Mouse (Mus musculus) frontal cortex, postnatal 10 days (tissue): ENCODE measurements around the gene Crmp1.

Experiments used
- DNase-seq, 2 experiments: peaks; one replicate each; pipeline ENCODE4 v3.0.0; 2022; ENCODE audit warnings: low spot score in 2 of 2, mixed read lengths in 1 of 2

The Crmp1 gene

DNA sequence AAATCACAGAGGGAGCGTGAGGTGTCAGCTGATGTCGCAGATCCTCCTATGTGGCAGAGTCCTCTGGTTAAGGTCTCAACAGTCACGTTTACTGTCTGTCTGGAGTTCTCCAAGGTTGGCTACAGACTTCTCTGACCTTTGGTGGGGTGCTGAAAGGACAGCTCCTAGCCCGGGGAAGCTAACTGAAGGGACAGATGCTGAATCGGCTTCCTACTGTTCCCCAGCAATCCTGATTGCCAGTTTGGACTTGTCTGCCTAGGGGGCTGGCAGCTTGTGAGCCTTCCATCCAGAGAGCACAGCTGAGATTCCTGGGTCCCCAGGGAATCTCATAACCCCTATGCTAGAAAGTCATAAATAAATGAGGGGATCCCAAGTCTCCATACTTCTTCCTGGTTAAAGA lies 1.2 kb upstream of the Crmp1 start:
- DNase-seq = no peak

DNA sequence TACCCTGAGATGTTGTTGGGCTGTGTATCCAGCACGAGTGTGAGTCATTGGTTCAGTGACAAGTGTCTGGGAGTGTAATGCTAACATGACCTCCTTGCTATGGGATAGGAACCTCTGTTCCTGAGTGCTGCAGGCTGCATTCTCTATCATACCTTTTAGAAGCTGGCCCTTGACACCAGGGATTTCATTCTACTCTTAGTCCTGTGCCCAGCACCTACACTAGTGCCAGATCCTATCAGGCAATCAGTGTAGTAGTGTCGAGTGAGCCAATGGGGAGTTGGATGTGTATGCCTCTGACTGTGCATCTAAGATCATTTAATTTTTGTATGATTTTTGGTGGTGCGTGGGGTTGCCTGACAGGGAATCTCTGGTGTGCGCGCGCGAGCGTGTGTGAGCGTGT lies 516 bp upstream of the Crmp1 start:
- DNase-seq = no peak

DNA sequence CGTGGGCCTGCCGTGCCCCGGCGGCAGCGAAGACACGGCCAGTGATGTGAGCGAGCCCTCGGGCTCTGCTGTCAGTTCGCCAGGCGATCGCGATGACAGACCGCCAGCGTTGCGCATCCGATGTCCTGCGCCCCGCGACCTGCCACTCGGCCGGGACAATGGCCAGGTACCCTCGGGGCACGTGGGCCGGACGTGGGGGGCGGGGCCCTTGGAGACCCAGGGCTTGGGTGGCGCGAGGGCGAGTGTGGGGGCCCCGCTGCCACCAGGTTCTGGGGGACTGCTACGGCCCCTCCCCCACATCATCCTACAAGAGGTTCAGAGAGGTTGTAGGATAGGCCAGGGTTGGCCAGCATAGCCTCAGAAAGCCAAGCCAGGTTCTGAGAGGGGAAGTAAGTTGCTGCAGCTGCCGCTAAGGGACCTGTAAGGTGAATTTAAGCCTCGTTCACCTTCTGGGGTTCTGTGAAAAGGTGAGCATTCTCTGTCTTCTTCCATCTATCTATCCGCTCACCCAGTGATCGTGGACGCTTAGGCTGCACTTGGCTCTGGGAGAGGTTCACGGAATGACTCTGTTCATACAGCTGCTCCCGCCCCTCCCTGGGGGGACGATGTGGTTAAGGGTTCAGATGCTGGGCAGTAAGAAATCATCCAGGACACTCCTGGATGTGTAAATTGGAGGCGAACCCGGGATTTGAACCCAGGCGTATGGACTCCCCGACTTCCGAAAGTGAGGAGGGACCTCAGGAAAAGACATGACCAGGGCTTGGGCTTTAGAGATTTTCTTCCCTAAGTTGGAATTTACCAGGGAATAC lies 824 bp downstream of the Crmp1 start:
- DNase-seq = peak; percentile 44 to 52

DNA sequence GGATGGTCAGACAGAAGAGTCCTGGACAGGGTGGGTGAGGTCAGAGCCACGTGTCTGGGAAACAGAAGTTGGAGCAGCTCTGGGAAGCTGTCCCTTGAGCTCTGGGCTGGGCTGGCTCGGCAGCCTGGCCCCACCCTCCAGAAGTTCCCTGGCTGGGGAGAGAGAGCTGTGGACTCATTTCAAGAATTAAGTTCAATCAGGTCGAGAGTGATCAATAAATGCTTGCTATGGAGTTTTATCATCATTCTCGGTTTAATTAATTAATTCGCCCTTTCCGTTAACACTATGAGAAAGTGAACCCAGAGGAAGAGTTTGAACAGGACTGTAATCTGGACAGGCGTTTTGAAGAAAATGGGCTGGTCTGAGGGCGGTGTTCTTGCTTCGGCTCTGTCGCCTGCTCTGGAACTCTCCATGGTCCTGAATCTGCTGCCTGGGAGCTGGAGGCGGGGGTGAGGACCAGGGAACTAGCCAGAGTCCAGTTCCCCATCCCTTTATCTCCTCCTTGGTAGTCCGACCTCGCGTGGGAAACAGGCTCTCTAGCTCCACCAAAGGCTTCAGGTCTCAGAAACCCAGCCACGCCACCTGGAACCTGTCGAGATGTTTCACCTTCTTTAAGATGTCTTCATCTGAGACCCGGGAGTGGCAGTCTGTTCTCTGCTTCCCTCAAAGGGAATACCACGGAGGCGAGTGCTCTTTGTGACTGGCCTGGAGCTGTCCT lies 1.6 kb downstream of the Crmp1 start:
- DNase-seq = peak in 1 of 2 experiments; percentile 52

DNA sequence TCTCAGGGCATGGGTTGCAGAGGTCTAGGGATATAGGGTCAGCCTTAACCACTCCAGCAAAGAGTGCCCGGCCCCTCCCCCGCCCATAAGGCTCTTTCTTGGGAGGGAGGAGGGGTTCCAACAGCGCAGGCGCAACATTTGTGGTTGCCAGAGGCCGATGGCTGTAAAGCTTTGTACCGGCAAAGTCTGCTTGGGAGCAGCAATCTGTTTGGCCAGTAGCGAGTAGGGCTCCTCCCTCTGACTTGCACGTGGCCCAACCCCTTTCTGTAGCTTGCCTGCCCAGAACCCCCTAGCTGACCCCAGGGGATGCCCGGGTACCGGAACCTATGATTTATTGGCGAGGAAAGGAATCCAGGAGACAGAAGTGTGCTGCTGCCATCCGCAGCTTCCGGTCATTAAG lies 2.4 kb downstream of the Crmp1 start:
- peak; percentile 64 to 65 for DNase-seq

DNA sequence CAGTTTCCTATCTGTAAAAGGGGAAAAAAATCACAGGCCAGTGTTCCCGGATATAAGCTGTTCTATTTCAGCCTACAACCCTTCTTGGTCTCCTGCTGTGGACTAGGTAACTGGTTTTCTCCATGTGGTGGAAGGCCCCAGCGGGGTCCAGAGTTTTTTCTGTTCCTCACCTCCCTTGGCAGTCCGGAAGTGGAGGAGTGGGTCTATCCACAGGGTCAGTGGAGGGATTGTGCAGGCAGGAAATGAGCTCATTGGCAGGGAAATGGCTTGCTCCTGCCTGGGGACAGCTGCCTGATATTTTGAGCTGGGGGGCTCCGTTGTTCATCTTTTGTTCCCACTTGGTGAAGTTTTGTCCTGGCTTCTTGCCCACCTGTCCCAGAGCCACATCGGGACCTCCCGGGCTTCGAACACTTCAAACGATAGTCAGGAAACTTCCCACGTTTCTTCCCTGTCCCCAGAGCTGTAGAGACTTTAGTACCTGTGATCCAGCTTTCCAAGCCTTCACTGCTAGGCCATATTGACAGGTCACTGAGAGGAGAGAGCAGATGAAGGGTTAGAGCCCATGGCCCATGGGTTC lies 3.0 kb downstream of the Crmp1 start:
- DNase-seq = no peak

DNA sequence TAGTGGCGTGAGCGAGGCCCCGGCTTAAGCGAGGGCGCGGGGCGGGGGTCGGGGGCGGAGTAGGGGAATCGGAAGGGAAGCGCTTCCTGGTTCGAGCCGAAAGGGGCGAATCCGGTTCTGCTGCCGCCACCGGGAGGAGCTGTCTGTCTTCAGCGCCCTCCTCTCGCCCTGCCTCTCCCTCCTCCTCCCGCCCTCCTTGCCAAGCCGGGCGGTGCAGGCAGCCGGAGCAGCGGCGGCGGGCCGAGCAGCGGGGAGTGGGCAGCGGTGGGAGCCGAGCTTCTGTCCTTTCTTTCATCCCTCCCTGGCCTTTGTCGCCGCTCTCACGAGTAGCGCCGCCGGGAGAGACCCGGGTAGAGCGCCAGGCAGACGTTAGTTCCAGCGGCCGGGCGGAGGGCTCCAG lies 3.9 kb downstream of the Crmp1 start:
- peak; percentile 76 to 84 for DNase-seq

DNA sequence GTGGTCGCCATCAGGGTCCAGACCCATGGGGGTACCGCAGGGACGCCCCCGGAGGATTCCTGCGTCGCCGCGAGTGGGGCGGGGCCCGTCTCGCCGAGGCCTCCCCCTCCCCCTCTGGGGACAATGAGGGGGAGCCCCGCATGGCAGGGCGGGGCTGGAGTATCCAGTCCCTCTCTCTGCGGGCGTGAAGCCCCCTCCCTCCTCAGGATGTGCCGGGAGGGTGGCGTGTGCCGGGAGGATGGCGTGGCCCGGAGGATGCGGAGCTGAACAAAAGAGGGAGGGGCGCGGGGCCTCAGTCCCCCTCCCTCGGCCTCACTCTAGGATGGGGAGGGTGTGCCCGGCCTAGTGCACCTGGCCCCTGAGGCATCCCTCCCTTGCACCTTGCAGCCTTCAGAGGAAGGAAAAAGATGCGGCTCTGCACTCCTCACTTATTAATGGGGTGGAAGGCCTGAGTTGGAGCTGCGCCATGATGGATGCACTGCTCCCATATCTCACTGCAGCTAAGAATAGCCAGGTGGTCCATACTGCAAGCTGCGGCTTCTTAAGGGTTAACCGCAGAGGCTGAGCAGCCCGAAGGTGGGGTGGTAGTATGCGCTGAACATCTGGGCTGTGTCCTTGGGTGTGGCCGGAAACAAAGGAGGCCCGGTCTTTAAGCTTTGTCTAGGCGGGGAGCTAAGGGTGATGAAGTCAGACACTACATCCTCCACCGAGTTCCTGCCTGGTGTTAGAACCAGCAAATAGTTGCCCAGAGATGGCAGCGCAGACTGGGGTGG lies 4.6 kb downstream of the Crmp1 start:
- peak; percentile 48 to 62 for DNase-seq

DNA sequence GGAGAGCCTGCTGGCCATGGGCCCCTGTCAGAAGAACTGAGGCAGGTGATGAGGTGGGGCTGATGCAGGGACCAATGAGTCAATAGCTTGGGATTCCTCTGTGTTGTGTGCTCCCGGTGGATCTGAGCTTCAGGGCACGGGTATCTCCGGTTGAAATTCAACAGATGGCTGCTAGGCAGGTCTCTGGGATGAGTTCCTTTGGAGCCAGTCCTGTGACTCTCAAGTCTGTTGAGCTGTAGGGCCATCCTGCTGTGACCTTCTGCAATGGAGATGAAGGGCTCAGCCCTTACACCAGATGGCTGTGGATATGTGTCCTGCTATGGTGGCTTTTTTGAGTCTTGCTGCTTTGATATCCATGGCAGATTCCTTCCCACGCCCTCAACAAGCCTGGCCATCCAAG lies 5.7 kb downstream of the Crmp1 start:
- no peak for DNase-seq

DNA sequence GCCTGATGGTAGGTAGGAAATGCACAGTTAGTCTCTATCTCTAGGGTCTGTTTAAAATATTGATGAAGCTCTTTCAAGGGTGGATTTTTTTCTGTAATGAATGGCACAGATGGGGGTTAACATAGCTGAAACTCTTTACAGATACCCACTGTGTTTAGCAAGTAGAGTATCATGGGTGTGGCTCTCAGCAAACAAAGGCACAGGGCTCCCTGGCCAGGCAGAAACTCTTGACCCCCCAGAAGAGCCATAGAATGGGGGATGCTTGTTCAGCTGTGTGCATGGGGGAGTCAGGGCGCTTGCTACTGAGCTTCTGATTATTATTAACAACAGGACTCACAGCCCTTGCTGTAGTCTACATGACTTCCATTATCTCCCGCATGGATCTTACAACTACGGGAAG lies 7.1 kb downstream of the Crmp1 start:
- no peak for DNase-seq

DNA sequence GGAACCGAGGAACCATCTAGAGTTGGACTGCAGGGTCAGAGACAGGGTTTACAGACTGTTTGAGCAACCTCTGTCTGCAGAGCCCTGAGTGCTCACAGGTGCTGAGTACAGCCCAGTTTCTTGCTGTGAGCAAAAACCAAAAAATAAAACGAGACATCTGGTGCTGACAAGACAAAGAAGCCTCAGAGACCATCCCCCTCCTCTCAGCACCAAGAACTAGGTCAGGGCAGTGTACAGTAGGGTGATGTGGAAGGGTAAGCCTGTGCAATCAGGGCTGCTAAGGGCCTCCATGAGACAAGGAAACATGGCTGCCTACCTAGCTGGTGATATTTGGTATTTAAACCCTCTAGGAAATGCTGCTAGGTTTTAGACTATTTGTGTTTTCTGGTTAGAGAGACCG lies 9.9 kb downstream of the Crmp1 start:
- no peak for DNase-seq

DNA sequence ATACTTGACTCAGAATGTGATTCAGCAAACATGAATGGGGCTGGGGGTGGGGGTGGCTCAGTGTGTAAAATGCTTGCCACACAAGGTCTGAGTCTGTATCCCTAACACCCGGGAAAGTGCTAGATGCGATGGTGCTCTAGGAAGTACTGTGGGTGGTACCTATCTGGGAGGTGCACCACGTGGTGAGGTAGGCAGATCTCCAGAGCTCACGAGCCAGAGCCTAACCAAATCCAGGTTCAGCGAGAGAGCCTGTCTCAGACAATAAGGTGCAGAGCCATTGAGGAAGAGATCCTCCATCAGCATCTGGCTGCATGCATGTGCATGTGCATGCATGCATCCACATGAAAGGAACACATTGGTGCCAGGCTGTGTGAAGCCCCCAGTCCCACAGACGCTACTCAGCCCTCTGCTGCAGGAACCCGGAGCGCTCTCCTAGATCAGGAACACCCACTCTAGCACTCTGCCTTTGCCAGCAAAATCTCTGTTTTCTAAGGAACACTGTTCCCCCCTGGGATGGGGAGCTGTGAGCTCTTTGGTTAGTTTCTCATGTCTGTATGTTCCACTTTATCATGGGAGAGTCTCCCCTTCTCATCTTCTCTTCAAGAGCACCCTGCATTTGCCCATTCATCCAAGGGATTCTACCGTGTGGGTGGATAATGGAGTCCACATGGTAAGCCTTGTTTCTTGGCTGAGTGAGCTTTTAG lies 10.5 kb downstream of the Crmp1 start:
- no peak for DNase-seq

DNA sequence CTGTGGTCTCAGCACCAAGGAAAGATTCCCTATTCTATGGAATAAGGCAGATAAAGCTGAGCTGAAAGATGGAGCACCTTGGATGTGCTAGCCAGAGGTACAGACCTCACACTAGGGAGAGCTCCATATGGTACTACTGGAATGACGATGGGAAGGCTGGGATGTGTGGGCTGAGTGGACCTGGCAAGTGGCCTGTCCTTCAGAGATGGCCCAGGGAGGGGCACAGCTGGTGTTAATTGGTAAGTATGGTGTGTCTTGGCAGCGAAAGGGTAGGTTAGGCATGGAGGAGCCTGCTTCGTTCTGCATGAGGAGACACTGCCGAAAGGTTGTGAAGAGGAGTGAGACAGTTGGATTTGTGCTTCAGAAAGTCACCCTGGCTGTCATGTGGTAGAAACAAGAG lies 12.8 kb downstream of the Crmp1 start:
- DNase-seq = no peak

DNA sequence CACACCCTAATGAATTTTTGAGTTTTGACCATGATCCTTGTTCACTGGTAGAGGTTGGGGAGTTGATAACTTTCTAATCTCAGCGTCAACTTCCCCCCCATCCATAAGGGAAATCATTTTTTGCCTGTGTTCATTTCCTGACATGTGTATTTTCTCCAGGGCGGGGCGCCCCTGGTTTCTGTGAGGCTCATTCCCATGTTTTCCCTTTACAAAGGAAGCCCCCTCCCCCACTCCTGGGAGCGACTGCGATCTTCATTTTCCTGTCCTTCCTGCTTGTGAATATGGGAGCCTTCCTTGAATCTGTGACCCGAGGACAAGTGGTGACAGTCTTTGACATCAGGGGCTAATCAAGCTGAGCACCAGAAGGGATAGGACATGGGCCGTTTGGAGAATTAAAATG lies 15.1 kb downstream of the Crmp1 start:
- DNase-seq = no peak

DNA sequence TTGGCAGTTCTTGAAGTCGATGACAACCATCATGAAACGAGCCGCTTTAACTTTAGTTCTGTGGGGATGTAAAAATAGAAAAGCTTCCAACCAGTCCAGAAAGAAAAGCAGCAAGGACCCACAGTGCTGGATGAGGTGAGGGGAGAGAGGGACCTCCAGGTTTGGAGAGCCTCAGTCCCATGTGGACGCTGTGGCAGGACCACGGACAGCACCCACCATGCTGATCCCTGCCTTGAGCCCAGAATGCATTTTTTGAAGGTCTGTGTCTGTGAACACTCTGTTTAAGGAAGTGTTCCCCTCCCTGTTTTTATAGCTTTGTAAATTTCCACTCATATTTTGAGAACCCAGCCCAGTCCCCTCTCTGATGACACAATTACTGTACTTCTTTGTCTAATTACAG lies 15.5 kb downstream of the Crmp1 start:
- DNase-seq = no peak

DNA sequence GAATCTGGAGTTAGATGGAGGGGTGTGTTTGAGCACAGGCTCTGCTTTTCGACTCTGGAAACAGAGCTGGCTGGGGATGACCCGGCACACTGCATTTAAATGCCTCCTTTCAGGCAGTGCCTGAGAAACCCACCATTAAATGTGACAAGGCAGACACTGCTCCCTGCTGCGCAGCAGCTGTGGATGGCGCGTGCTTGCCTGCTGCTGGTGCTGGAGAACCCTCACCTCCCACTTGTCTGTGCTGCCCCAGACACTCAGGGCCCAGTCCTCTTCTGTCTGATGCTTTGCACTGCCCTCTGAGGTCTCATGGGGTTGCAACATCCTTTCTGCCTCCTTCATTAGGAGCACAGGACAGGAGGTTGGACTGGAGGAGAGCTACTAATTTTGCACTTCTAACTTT lies 20.0 kb downstream of the Crmp1 start:
- DNase-seq = no peak

DNA sequence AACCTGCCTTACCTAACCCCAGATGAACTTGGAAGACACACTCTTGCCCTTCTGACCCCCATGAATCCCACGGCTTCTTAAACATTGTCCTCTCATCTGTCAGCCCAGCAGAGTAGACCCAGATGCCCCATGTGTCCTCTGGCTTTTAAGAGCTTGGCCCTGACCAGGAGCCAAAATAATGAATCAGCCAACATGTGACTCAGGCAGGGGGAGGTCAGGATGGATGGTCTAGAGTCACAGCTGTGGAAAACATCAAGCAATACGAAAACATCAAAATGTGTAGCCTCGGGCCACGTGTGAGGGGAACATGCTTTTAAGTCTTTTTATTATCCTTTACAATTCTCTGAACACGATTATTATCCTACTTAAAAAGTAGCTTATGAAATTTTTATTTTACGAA lies 22.1 kb downstream of the Crmp1 start:
- no peak for DNase-seq

DNA sequence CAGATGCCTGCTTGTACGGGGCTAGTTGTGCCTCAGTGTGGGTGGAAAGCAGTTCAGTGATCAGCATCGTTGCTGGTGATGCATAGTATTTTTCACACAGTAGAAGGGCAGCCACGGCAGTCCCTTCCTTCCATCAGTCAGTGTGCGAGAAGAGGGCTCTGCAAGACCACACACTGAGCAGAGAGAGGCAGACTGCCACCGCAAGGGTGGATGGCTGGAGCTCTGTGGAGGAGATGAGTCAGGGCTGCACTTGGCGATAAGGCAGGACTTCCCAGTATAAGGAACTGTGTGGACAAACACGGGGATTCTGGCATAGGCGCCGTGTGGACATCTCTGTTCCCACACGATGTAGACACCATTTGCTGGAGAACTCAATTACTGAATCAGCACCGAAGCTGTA lies 39.3 kb downstream of the Crmp1 start:
- DNase-seq = no peak

DNA sequence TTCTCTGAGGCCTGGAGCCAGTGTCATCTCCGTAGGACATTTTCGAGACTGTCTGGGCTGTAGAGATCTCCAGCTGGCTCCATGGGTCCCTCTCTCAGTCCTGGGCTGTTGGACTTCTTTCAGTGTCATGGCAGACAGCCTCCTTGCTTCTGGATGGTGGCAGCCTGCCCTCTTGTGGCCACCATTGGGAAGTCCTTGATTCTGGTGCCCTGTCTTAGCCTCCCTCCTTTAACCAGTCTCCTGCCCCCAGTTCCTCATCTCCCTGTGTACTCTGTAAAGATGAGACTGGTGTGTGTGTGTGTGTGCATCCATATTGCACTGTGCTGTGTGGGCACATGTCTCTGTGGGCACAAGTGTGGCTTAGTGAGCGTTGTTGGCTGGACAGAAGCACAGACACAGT lies 46.6 kb downstream of the Crmp1 start:
- peak in 1 of 2 experiments; percentile 46 for DNase-seq

DNA sequence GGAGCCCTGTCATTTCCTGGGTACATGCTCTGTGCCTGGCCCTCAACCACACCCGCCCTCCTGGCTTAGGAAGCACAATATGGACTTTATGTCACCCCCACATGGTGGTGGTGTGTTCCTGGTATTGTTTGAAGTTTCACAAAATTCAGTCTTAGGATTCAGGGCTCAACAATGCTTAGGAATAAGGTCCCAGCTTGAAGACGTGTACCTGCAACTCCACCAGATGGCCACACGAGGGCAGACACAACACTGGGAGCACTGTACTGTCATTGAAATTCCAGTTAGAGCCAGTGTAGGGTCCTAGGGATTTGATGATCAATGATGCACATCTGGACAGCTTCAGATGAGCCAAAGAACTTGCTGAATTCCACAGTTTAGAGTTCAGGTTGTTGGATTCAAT lies 47.5 kb downstream of the Crmp1 start:
- no peak for DNase-seq

DNA sequence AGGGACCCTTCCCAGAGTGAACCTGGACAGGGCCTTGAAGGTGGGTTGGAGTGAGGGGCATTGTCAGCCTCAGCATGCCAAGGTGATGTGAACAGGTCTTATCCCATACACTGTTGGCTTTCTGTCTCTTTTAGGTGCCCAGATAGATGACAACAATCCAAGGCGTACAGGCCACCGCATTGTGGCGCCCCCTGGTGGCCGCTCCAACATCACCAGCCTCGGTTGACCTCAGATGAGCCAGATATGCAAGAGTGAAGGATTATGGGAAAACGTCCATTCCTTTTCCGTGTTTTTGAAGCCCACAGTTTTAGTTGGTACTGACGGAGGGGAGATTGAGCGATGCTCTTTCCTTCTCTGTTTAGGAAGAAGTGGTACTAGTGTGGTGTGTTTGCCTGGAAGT lies 49.2 kb downstream of the Crmp1 start:
- peak in 1 of 2 experiments; percentile 39 for DNase-seq

DNA sequence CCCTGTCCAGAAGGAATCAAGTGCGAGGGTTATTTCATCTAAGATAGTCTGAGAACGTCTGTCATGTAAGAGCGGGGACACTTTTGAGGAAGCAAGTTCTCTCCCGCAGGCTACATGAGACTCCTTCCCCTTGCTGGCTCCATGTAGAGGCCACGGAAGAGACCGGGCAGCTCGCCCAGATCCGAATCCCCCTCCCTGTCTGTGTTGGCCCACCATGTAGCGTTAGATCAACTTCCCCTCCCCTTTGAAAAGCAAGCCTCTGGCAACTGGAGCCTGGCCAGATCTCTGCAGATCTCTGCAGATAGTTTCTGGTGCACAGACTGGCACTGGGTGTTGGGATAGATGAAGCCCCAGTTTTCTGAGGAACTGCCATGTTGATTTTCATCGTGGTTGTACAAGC lies 55.0 kb downstream of the Crmp1 start:
- DNase-seq = peak in 1 of 2 experiments; percentile 26
